Mouse (Mus musculus) T-helper 2 cell (primary cell): Measurements from ENCODE around the gene Wars2.

Experiments used
- in situ Hi-C: fragments of 300-600 bp; cut with MboI, MseI; formaldehyde crosslinking; loops from one replicate; pipeline ENCODE4 v1.15.1; 2025; ENCODE audit warnings: high pct_unique_total_duplicates

Wars2 gene

DNA sequence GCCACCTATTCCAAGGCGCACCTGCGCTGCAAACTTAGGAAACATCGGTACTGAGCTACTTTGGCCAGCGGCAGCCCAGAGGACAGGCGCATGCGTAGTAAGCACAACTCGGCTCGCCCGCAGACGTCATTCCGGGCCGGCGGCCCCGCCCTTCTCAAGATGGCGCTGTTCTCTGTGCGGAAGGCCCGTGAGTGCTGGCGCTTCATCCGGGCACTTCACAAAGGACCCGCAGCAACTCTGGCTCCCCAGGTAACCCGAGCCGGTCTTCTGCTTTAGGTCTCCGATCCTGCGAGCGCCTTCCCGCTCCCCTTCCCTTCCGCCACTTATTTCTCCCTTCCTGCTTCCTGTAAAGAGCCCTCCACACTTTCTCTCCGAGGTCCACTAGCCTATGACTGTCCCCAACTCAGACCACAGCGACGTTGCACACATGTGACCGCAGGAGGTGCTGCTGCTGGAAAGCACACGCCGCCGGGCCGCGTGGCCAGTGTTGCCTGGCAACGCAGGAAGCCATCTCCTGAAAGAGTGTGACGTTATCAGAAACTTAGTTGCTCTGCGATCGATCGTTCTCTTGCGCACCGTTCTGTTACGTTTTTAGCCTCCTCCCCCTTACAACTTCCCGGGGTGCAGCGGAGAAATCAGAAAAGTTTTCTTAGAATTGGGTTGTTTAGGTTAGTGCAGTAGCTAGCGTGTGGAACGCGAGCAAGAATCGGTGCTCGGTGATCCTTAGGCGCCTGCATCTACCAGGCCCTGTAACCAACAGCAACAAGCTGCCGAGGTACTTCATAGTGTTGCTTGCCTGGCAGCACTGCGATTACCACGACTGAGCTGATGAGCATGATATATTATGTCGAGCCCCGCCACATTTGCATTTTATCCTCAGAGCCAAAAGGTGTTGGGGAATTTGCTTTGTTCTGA, at the start of gene Wars2:
Gene Wars2 (plus strand): TSS at position 129 of the 915 bp plus-strand sequence.
- in situ Hi-C loops = no loop called here

DNA sequence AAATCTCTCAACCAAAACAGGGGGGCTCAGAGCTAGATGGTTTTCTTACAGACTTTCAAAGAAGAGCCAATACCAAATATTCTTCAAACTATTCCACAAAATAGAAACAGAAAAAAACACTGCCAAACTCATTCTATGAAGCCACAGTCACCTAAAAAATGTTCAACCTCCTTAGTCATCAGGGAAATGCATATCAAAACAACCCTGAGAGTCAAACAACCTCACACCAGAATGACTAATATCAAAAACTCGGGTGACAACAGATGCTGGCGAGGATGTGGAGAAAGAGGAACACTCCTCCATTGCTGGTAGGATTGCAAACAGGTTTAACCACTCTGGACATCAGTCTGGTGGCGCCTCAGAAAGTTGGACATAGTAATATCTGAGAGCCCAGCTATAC, 44.1 kb upstream of the Wars2 start:
- in situ Hi-C loops = no loop called here

DNA sequence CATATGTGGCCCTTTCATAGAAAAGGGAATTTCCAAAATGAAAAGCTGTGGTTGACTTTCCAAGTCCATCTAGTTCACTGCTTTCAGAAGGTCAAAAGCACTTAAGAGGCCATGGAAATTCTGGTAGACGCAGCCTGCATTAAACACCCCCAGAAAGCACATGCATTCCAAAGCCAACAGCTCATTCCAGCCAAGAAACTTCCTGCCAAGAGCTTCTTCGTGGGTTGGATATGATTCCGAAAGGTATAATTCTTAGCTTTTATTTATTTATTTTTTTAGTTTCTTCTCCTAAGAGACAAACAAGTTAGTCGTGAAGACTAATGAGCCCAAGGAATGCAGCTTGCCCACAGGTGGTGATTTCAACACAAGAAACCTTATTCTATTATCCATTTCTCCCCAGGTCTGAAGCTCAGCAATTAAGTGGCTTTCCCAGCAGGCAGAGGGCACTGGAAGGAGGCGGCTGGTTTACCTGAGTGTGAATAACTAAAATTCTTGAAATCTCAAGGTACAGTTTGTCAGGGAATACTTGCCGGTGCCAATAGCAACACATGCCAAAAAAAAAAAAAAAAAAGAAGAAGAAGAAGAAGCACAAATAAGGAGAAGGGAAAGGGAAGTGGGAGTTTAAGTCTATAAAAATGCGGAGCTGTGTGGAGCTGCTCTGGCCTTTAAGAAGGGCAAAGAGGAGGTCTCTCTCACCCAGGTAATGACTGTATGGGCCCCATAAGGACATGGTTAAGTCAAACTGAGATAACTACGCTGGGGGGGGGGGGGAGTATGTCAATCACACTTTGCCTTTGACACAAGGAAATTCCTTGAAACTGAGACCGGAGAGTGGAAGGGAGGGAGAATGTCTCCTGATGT, 30.3 kb upstream of the Wars2 start:
- in situ Hi-C loops = no loop called here

DNA sequence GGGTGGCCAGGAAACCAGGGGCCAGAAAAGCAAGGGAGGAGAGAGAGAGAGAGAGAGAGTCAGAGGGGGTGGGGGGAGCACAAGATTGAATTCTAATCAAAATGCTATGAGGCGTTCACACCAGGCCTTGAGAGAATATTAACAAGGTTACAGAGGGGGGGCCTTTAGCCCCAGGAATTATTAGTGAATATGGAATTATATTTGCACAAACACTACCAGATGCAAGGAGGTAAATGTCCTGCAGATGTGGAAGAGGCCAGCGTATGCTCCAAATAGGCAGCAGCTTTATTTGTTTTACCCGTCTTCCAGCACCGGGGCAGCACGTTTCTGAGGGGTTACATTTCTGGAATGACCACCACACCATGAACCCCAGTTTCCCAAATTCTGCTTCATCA, 29.7 kb upstream of the Wars2 start:
- in situ Hi-C loops = no loop called here

DNA sequence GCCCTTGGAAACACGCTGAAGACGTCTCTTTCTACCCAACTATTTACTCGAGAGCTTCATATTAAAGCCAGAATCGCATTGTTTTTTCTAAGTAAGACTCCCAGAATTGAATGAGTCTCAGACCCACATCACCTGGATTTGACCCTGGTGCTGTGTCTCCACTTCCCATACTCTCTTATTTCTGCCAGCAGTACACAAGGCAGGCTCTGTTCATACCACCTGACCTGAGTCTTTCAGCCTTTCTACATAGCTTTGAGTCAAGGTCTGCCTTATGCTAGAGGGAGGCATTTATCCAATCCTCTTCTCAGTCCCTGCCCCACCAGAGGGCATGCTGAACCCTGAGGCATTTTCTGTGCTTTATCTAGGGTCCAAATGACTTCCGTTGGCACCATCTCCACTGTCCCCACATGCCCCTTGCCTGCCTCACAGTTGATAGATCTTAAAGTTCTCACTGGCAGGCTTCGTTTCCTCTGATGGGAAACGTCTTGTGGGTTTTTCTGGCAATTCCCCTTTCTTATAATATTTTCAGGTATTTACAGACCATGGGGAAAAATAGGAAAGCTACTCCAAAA, 27.5 kb upstream of the Wars2 start:
- in situ Hi-C loops = no loop called here

DNA sequence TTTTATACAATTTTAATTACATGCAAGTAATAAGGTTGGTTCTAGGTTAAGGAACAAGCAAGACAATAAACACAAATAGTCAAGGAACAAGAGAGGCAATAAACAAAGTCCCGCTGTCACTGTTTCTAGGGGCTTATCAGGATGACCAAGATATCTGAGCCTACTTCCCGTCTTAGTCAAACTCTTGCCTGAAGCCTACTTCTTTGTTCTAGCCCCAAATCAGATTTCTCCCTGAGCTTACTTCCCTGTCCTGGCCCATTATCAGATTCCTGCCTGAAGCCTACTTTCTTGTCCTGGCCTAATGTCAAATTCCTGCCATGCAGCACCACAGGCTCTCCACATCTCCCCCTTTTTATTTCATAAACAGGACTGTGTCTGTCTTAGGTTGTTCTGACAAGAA, 19.9 kb upstream of the Wars2 start:
- in situ Hi-C loops = loop anchor here (10.0 kb wide), 1 partner anchor 1534 kb away; no protein-coding TSS in a partner anchor

DNA sequence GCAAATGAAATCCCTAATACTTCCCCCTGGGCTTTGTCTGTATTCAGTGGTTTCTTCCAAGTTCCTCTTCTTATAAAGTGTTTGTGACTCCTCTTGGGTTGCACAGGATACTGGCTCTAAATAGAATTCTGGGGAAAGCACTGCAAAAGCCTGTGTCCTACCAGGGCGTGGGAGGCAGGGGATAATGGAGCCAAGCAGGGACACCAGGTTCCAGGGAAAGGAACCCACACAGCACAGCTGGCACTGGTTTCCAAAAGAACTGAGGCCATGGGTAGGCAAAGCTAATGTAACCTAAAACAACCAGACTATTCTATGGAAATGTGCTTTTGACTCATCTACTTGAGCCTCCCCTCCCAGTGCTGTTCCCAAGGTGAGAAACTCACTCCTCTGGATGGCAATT, 10.3 kb upstream of the Wars2 start:
- in situ Hi-C loops = no loop called here

DNA sequence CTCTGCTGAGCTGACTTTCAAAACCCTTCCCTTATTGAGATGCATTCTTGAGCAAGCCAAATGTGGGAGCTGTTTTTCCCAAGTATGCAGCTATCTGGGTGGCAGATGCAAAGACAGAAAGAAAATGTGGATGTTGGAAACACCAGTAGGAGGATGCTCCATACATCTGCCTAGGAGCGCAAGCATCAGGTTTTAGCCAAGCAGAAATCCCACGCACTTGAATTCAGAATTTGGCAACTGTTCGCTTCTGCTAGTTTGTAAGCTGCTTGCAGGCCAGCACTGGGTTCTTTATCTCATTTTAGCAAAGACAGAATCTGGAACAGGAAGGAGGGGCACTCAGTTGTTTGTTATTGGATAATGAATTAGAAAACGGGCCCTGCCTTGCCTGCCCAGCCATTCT, 8.9 kb upstream of the Wars2 start:
- in situ Hi-C loops = no loop called here

DNA sequence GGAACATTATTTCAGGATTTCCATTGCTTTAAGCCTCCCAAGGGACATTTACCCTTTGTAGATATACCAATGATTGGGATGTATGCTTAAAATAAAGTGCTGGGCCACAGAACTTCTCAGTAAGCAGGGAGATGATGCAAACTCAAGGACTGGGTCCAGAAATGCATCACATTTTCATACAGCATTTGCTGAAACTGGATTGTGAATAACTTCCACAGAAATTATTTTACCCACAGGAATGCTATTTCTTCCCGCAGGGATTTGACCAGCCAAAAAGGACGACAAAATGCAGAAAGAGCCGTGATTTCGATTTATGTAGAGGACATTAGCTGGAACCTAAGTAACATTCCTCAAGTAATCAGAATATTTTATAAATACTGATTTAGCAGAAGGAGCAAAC, 7.0 kb upstream of the Wars2 start:
- in situ Hi-C loops = no loop called here

DNA sequence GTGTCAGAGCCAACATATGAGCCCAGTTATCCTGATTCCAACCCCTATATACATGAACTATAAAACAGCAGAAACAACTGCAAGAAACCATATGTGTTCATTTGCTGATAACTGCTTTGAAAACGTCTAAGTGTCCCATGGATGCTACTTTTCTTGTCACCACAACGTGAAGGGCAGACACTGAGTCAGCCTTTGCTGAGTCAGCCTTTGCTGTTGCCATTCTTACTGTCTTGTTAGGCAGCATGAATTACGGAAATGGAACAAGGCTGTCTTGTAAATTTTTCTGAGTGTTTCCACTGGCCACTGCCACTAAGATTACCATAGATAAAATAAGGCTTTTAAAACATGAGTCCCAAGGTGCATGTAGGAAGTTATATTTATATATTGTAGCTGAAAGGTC, 7.0 kb downstream of the Wars2 start:
- in situ Hi-C loops = no loop called here

DNA sequence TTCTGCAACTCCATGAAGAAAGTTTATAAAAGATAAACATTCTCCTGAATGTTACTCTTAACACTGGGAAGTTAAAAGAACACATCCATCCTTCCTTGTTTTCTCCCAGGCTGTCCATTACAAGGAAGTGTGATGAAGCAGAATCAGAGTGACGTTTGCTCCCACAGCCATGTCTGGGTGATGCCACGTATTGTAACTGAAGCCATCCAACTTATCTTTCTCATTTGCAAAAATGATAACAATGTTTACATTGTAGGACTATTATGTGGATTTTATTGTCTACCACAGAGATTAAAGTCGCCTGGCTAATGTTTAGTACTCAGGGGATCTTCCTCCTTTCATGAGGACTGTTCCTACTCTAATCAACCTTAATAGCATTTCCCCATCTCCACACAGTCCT, 8.2 kb downstream of the Wars2 start:
- in situ Hi-C loops = no loop called here

DNA sequence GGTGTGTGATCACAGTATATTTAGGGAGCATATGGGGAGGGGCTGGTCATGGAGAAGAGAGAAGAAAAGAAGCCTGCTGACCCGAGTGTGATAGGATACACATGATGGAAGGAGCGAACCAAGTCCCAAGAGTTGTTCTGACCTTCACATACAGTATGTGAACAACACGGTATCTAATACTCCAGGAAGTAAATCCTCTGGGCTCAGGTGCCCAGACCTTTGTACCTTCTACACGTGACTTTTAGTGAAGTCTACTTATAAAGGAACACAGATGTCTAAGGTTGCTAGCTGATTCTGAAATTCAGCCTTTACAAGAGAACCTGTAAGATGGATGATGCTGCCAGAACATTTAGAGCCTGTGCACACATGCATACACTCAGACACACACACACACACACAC, 15.4 kb downstream of the Wars2 start:
- in situ Hi-C loops = no loop called here

DNA sequence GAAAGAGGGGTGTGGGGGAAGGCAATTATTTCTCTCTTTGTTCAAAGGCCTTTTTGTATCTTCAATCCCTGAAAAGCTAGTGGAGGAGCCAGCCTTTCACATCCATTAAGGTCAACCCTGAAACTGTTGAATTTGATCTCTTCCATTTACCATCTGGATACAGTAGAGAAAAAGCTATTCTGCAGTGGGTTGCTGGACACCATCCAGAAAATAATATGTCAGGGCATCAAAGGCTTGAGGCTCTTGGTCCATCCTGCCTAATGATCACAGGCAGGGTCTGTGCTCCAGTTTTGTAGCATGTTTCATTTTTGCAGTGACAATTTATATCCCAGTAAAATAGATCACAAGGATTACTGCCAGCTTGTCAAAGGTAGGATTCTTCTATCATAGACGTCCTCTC, 16.1 kb downstream of the Wars2 start:
- in situ Hi-C loops = no loop called here

DNA sequence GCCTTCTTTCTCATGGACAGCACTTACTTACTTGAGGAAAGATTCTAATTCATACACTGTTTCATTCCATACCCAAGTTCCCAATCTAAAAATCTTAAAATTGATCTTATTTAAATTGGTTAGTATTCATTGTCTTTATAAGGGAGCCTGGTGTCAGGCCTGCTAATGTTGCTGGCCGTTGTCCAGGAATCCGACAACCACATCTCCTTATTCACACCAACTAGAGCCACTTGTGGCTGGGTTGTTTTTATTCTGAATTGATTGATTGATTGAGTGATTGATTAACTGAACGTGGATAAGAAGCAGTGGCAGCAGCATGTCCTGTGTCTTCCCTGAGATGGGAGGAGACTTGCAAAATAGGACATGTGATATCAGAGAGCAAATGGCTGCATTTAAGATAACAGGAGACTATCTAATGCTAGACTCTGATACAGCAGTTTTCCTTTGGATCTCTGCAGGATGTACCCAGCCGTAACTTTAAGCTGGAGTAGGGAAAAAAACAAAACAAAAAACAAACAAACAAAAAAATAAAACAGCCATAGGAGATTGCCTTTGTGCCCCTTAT, 16.7 kb downstream of the Wars2 start:
- in situ Hi-C loops = no loop called here

DNA sequence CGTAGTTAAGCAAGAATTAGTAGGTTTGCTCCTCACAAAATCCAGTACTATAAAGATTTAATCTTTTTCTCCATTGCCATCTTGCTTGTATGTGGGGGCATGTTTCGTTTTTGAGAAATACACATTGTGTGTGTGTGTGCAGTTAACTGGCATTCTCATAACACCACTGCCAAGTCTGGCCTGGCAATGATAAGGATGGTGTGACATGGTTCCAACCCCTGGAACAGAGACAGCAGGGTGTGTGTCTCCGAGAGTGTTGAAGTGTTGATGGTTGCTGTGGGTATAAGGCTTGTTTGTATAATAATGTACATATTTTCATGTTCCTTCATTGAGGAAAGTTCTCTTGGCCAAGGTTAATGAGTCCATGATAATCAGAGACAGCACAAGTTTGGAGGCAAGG, 19.1 kb downstream of the Wars2 start:
- in situ Hi-C loops = no loop called here

DNA sequence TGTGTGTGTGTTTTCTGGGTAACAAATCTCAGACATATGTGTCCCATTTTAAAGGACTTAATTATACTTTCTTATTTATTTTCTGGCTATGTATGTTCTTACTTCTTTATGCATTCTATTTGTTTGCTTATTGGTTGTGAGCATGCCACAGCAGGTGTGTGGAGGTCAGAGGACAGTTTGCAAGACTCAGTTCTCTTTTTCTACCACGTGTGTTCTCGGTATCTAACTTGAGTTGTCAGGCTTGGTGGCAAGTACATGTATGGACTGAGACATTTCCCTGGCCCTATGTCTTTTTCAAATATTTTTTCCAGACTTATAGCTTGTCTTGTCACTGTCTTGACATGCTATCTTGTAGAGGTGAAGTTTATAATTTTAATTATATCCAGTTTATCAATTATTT, 21.3 kb downstream of the Wars2 start:
- in situ Hi-C loops = no loop called here

DNA sequence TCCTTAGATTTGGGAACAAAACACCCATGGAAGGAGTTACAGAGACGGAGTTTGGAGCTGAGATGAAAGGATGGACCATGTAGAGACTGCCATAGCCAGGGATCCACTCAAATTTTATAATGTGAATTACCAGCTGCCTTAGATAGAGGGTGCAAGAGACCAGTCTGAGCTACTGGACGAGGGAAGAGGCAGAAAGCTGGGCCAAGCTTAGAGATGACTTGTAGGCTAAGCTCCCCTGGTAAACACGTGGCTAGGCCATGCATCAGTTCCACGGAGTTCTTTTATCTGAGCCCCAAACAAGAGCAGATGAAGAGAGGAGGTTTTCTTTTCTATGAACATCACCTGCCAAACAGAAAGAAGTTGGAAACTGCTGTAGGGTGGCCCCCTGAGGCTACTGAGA, 26.9 kb downstream of the Wars2 start:
- in situ Hi-C loops = no loop called here

DNA sequence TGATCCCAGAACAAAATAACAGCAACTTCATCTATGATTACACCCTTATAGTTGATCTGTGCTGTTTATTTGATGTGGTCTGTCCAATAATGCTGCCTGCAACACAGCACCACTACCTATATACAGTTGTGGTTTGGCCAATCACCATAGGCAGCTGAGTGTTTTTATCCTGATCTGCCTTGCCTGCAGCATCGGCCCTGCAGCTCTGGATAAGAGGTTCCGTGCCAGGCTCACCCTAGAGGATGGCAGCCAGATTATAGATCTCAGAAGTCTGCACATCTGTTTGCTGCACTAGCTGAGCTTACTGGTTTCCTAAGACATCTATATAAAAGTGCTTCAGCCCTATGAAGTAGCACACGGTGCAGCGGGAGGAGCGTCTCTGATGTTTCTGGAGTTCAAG, 32.3 kb downstream of the Wars2 start:
- in situ Hi-C loops = no loop called here

DNA sequence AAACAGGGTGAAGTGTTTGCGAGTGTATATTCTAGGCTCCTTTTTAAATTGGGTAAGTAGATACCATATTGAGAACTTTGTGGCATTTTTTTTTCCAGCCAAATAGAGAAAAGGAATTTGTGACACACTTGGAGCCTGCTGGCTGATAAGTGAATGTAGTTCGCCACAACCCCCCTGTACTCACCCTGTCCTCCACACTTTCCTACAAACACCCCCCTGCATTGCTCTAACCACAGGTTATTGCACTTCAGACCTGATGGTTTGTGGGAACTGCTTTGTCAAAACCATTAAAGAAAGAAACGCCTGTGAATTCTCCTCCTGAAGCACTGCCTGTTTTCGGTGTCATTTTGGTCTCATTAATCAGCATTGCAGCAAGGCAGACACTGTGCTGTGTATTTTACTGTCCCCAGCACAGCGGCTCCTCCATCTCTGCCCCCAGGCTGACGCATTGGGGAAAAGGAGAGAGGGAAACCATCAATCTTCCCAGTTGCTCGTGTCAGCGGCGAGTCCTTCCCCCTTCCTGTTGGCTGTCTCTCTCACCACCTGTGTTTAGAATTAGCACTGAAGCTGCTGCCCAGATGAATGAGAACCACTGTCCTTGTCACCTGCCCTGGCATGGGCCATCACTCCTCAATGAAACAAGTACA, 33.9 kb downstream of the Wars2 start:
- in situ Hi-C loops = no loop called here

DNA sequence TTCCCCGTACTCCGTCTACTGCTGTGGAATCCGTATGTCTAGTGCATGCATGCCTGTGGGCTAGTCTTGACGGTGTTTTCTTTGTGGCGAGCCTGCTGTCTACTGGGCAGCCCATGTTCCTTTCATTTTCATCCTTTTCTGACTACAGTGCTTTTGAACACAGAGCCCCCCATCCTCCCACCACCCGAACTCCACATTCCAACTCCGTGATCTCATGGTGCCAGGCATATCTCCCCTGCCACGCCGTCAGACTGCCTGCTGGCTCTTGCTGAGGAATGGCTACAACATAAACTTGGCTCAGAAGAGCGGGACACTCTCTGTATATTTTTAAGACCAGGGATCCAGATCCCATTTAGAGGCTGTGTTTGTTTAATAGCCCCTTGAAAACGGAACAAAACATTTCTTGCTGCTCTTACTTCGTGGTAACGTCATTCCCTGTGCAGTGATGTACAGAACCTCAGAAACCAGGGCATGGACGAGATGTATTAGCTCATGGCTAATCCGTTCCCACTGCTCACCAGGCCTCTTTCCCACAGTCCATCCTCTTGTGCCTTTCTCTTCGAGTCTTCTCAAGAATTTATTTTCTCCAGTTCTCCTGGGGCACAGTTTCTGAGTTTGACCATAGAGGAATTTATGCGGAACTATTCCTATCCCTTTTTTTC, 42.6 kb downstream of the Wars2 start:
- in situ Hi-C loops = no loop called here

DNA sequence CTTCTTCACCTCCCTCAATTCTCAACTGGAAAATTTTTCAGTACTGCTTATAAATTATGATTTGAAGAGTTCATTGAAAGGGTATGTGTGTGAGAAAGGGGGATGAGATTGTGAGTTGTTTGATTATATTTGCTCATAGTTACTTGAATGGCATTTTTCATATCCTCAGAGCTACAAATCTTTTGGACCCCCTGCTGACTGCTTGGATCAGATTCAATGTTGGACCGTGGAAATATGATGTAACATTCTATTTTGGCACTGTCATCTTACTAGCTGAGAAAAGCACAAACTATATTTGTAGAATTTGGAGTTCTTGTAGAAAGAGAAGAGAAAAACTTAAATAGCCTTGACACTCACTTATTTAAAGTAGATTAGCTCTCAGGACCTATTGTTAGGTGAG, 43.5 kb downstream of the Wars2 start:
- in situ Hi-C loops = no loop called here
